Mouse (Mus musculus) central nervous system, embryonic 18 days (tissue): Measurements from ENCODE around the gene Mrps18c. TPM values are rescaled to one million over a fixed set of nuclear protein-coding genes. Genes with fewer than 3 reads are reported as not detected.

Source experiments
- polyA plus RNA-seq: library from polyadenylated mRNA; depleted of rRNA; stranded (reverse); fragments of >200 nt; gene quantifications from 2 replicates; pipeline ENCODE4 v1.2.3, GENCODE M21; 2012; rRNA removed

The Mrps18c gene
- polyA plus RNA-seq, result 71.2 and 72.9 TPM in 2 replicates

DNA sequence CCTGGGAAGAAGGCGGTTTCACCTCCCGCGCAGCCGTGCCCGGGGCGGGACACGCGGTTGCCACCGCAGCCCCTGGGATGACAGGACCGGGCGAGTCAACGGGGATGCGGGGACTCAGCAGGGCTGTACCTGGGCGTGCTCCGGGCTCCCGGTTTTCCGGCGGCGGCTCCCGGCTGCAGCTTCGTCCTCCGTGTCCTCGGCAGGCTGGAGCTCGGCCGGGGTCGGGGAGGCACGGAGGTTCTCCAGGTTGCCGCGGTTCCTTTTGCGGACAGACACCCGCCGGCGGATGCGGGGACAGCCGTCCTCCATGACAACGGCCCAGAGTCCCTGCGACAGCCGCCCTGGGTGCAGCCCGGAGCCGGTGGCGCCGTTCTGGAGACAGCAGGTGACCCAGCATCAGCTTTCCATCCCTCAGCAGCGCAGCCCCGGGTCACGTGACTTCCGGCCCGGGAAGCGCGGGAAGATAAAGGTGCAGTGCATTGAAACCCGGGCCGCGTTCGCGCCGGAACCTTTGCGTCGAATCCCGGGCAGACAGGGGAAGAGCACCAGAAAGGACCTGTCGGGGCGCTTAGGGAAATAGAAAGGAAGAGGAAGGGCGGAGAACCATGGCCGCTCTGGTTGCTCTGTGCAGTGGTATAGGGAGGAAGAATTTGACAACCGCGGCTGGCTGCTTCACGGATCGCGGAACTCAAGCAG is at the start of gene Mrps18c, which contains the start of gene Helq:
Mrps18c (plus strand) TSS at position 463 of the 696 bp plus-strand sequence.
Helq (minus strand) TSS at position 434 of the 696 bp plus-strand sequence.

GRCm38 (mm10) chr5:100820483-100821184 is 22.2 kb downstream of the Mrps18c start, which contains the start of gene Abraxas1:
Abraxas1 (minus strand) TSS chr5:100820965.

DNA sequence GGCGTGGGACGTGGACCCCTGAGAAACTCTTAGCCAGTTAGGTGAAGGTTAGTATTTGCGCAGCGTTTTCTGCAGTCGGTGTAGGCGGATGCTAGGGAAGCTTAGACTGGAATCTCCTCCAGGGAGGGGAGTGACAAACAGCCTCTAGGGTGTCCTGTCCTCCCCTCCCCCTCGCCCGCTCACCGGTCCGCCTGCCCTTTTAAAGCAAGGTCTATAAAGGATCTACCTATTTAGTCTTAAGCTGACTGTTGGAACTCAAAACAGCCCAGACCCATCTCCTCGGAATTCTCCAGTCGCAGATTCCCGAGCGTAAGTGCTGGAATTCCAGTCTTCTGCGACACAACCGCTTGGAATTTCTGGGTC is 47.0 kb downstream of the Mrps18c start, which contains the start of gene Gpat3:
Gpat3 (plus strand) TSS at position 229 of the 363 bp plus-strand sequence.

Other genes starting within 250 kb of the Mrps18c start
- 1.9 and 4.8 TPM in 2 replicates for gene Plac8, start 226.4 kb upstream of the Mrps18c start, polyA plus RNA-seq
- 83.5 and 88.4 TPM in 2 replicates for gene Coq2, start 123.5 kb upstream of the Mrps18c start, polyA plus RNA-seq
- gene Hpse, start 78.9 kb upstream of the Mrps18c start, polyA plus RNA-seq, result 0.38 and 0.47 TPM in 2 replicates
- gene Helq, start within 50 bp of the Mrps18c start, polyA plus RNA-seq, result 37.7 and 40.6 TPM in 2 replicates
- gene Abraxas1, start 22.3 kb downstream of the Mrps18c start, polyA plus RNA-seq, result 9.1 and 9.5 TPM in 2 replicates
- 0.82 and 0.83 TPM in 2 replicates for gene Gpat3, start 47.1 kb downstream of the Mrps18c start, polyA plus RNA-seq